16 mouse cellular contexts compared by ENCODE assay signal in the genomic region with DNA sequence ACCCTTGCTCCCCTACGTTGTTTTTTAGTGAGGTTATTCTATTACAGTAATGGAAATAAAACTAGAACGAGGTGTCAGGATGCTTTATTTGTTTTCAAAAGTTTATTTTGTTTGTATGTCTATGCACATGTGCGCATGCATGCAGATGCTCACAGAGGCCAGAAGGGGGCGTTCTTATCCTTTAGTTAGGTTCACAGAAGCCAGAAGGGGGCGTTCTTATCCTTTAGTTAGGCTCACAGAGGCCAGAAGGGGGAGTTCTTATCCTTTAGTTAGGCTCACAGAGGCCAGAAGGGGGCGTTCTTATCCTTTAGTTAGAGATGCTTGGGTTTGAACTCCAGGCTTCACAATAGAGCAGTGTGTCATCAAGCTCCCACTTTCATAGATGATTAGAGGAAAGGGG. TPM values are rescaled to one million over a fixed set of nuclear protein-coding genes. Genes with fewer than 3 reads are reported as not detected.
DNase-seq lines count a peak whose midpoint lies in the region; ATAC-seq and TF ChIP-seq lines count a peak whose summit lies in the region.
"Had no signal": no experiment of that assay in that cellular context is flagged by ENCODE, and none has a peak within 500 bp of the region (broad histone marks: within the 10 kb centered on the region; RNA-seq: fewer than 3 reads in every experiment).

No protein-coding gene starts in this region.

- TF ChIP-seq CTCF in kidney, postnatal 0 days (IDR thresholded peaks at IDR 0.05; ENCODE audit: low read depth), result peak; percentile 63
- peak; percentile 65 for TF ChIP-seq CTCF in E14TG2a.4 (conservative IDR thresholded peaks at IDR 0.05; ENCODE audit: low read length)

- H3K4me2 ChIP-seq in kidney, postnatal 0 days (ENCODE audit: low read length), result no peak overlapping the region
- H3K4me2 ChIP-seq: heart, embryonic 11.5 days; hindbrain, embryonic 13.5 days; lung, embryonic 15.5 days; midbrain, embryonic 11.5 days had no signal

- 65% methylated on average over 6 of the region's 6 CpGs for WGBS in kidney, postnatal 0 days

- H3K27ac ChIP-seq in kidney, postnatal 0 days, result no peak overlapping the region
- H3K27ac ChIP-seq: gastrocnemius, adult 2 months; hindbrain, embryonic 13.5 days; lung, embryonic 15.5 days had no signal

- ATAC-seq in kidney, postnatal 0 days (replicated peaks; ENCODE audit: low FRiP score, low read depth), result no peak

- no peaks in the 10 kb centered on the region for H3K27me3 ChIP-seq in kidney, postnatal 0 days (ENCODE audit: insufficient read depth, low read length)
- no peaks in the 10 kb centered on the region for H3K27me3 ChIP-seq in E14TG2a.4 (ENCODE audit: insufficient read depth, low read length)

- no peaks in the 10 kb centered on the region for H3K36me3 ChIP-seq in kidney, postnatal 0 days (ENCODE audit: insufficient read depth, low read length)
- H3K36me3 ChIP-seq in E14TG2a.4 (ENCODE audit: insufficient read depth, low read length), result no peaks in the 10 kb centered on the region
- H3K36me3 ChIP-seq: hindbrain, embryonic 13.5 days; lung, embryonic 15.5 days had no signal

- H3K4me1 ChIP-seq in kidney, postnatal 0 days (replicated peaks; ENCODE audit: insufficient read depth, low read length), result no peaks in the 10 kb centered on the region
- peaks cover 24% of the 10 kb centered on the region for H3K4me1 ChIP-seq in E14TG2a.4 (replicated peaks; ENCODE audit: low read depth, low read length)
- H3K4me1 ChIP-seq: hindbrain, embryonic 13.5 days; lung, embryonic 15.5 days had no signal

- peak; percentile 62 for DNase-seq in kidney, postnatal 0 days (ENCODE audit: low spot score)
- DNase-seq in kidney, adult 9 months, result no peak
- peak; percentile 36 for DNase-seq in A20 (ENCODE audit: low read depth, low spot score)
- DNase-seq in induced T-regulatory cell, adult 2 months (ENCODE audit: low read depth), result peak; percentile 61
- no peak for DNase-seq in neural tube, embryonic 10.5 days (ENCODE audit: extremely low spot score, low spot score)
- no peak for DNase-seq in kidney, adult 8-10 months
- DNase-seq: adrenal gland, postnatal 36 days; cerebellum, adult 11-12 months; gastrocnemius, adult 2 months; layer of hippocampus, adult 9-11 months had no signal

- H3K4me3 ChIP-seq in kidney, postnatal 0 days (replicated peaks; ENCODE audit: low read depth, low read length), result no peak overlapping the region
- no peak overlapping the region for H3K4me3 ChIP-seq in E14TG2a.4 (replicated peaks; ENCODE audit: low read length)
- H3K4me3 ChIP-seq: gastrocnemius, adult 2 months; hindbrain, embryonic 13.5 days; lung, embryonic 15.5 days had no signal

- no peak overlapping the region for H3K9ac ChIP-seq in kidney, postnatal 0 days (ENCODE audit: low read depth, low read length)
- H3K9ac ChIP-seq: hindbrain, embryonic 13.5 days; lung, embryonic 15.5 days had no signal

- no peaks in the 10 kb centered on the region for H3K9me3 ChIP-seq in kidney, postnatal 0 days (replicated peaks; ENCODE audit: low read length)
- H3K9me3 ChIP-seq in E14TG2a.4 (ENCODE audit: low read length), result 0 out of 2 replicates have a peak, but pooled peaks cover 6% of the 10 kb centered on the region
- H3K9me3 ChIP-seq: hindbrain, embryonic 13.5 days; lung, embryonic 15.5 days had no signal

RNA-seq across cellular contexts. Expression of a gene that starts 7.5 kb away (rescaled TPM):
- polyA plus RNA-seq in kidney, postnatal 0 days (2015; fragmentation: Nextera tagmentation; extraction: Ambion mirVana), result 87.6 and 91.2 TPM in 2 replicates

RNA-seq across cellular contexts. Expression of a gene that starts 20.6 kb away (rescaled TPM):
- 0.03 TPM in 1 of 2 replicates, not detected in the other for polyA plus RNA-seq in kidney, postnatal 0 days (2015; fragmentation: Nextera tagmentation; extraction: Ambion mirVana)
- polyA plus RNA-seq: spleen, adult 2 months had no signal

RNA-seq across cellular contexts. Expression of a gene that starts 21.4 kb away (rescaled TPM):
- polyA plus RNA-seq in kidney, postnatal 0 days (2015; fragmentation: Nextera tagmentation; extraction: Ambion mirVana), result 27.8 and 30.9 TPM in 2 replicates

RNA-seq across cellular contexts. Expression of a gene that starts 43.1 kb away (rescaled TPM):
- polyA plus RNA-seq in kidney, postnatal 0 days (2015; fragmentation: Nextera tagmentation; extraction: Ambion mirVana), result 0.09 and 0.14 TPM in 2 replicates
- polyA plus RNA-seq: heart, embryonic 11.5 days; hindbrain, embryonic 13.5 days; lung, embryonic 15.5 days had no signal

Comparison
In these comparisons a context has a peak if more than half of its experiments do, and no peak if none do; other contexts are left out.
1. DNase-seq: peak in kidney, postnatal 0 days (single experiment), A20 (single experiment) and induced T-regulatory cell, adult 2 months (single experiment); none in kidney, adult 9 months (single experiment), neural tube, embryonic 10.5 days (single experiment) and kidney, adult 8-10 months (0 of 2).